Mouse (Mus musculus): Measurements from ENCODE around the gene Fgfr2. TPM values are rescaled to one million over a fixed set of nuclear protein-coding genes. Genes with fewer than 3 reads are reported as not detected.

Fgfr2 gene
- polyA plus RNA-seq, 1 experiment from 2014 or later = 24.1 TPM

DNA sequence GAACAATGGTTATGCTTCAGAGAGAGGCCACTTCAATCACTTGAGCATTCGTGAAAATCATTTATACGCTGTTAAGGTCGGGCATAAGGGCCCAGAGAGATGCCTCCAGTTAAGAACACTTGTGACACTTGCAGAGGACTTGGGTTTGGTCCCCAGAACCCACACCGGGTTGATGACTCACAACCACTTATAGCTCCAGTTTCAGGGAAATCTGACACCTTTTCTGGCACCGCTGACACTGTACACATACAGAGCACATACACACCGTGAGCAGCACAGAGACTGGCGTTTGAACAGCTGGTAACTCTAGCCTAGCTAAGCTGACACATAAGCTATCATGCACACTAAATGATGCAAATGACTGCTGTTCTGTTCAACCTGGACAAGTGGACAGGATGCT, 1114.1 kb downstream of the Fgfr2 start:
- H3K9me3 ChIP-seq (ENCODE audit: control insufficient read depth, low read length) = no peaks in the 10 kb centered on the region
- no peak for ATAC-seq
- no peak overlapping the region for H3K9ac ChIP-seq (ENCODE audit: low read depth, low read length)
- peaks cover 16% of the 10 kb centered on the region for H3K4me1 ChIP-seq (ENCODE audit: control insufficient read depth, insufficient read depth, low read depth, low read length)
- no peaks in the 10 kb centered on the region for H3K36me3 ChIP-seq (ENCODE audit: control insufficient read depth, insufficient read depth, low read length)
- no peak overlapping the region for H3K4me2 ChIP-seq (ENCODE audit: low read length)
- WGBS = 85% methylated on average over 7 of the region's 7 CpGs
- H3K4me3 ChIP-seq (ENCODE audit: low read length) = no peak overlapping the region
- H3K27ac ChIP-seq (ENCODE audit: low read depth, low read length) = no peak overlapping the region
- no peaks in the 10 kb centered on the region for H3K27me3 ChIP-seq (replicated peaks; ENCODE audit: control insufficient read depth, insufficient read depth, low read length)

DNA sequence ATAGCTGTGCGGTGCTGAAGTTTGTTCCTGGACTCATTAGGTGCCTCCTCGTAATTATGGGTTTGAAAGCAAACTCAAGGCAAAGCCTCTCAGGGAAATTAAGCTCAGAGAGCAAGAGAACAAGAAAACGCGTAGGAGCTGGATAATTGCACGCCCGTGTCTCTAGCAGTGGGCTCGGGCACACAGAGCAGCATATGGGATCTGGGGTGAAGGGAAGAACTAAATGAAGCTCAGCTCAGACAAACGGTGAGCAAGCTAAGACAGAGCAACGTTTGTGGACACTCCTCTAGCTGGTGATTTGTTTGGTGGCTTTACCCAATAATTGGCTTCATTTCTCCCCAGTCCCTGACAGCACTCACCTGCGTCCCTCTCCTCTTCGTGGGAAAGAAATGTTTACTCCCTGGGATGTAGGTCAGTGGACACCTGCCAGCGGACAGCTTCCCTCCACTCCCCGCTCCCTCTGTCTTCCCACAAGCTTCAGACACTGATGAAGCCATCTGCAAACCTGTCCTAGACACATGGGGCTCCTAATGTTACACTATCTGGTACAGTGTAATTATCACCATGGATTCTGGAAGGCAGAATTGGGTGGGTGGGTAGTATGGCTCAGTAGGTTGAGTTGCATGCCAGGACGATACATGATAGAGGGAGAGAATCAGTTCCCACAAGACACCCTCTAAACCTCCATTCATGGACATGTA, 1117.0 kb downstream of the Fgfr2 start:
- 74% methylated on average over 14 of the region's 14 CpGs for WGBS
- Histone ChIP-seq H3K27me3 (replicated peaks; ENCODE audit: control insufficient read depth, insufficient read depth, low read length) (no peaks in the 10 kb centered on the region), H3K36me3 (ENCODE audit: control insufficient read depth, insufficient read depth, low read length) (no peaks in the 10 kb centered on the region), H3K4me2 (ENCODE audit: low read length) (no peak overlapping the region), H3K27ac (ENCODE audit: low read depth, low read length) (no peak overlapping the region), H3K9ac (ENCODE audit: low read depth, low read length) (no peak overlapping the region), H3K4me3 (ENCODE audit: low read length) (no peak overlapping the region), H3K9me3 (ENCODE audit: control insufficient read depth, low read length) (no peaks in the 10 kb centered on the region), H3K4me1 (ENCODE audit: control insufficient read depth, insufficient read depth, low read depth, low read length) (no peaks in the 10 kb centered on the region)
- no peak for ATAC-seq

DNA sequence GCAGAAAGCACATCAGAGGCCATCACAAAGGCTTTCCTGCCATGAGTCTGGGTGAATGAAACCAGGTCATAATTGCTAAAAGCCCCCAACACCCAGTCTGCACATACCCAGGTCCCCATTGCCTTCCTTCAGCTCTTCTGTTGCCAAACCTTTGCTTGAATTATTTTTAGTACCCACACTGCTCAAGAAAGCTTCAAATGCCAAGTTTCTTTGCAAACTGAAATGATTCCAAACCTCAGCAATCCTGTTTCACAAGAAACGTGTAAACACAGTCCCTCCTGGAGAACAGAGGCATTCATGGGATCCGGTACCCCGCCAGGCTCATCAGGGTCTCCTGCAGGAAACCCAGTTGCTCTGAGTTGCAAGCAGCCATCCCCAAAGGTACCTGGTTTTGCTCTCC, 1130.3 kb downstream of the Fgfr2 start:
- Histone ChIP-seq H3K4me2 (ENCODE audit: low read length) (no peak overlapping the region), H3K4me3 (ENCODE audit: low read length) (no peak overlapping the region), H3K36me3 (ENCODE audit: control insufficient read depth, insufficient read depth, low read length) (peaks cover 3% of the 10 kb centered on the region; the same call in 1 of the 2 replicates), H3K27ac (ENCODE audit: low read depth, low read length) (no peak overlapping the region), H3K9ac (ENCODE audit: low read depth, low read length) (no peak overlapping the region), H3K4me1 (ENCODE audit: control insufficient read depth, insufficient read depth, low read depth, low read length) (no peaks in the 10 kb centered on the region), H3K9me3 (ENCODE audit: control insufficient read depth, low read length) (no peaks in the 10 kb centered on the region; the same call in 1 of the 2 replicates), H3K27me3 (replicated peaks; ENCODE audit: control insufficient read depth, insufficient read depth, low read length) (no peaks in the 10 kb centered on the region)
- ATAC-seq = no peak
- WGBS = 79% methylated on average over 3 of the region's 3 CpGs

DNA sequence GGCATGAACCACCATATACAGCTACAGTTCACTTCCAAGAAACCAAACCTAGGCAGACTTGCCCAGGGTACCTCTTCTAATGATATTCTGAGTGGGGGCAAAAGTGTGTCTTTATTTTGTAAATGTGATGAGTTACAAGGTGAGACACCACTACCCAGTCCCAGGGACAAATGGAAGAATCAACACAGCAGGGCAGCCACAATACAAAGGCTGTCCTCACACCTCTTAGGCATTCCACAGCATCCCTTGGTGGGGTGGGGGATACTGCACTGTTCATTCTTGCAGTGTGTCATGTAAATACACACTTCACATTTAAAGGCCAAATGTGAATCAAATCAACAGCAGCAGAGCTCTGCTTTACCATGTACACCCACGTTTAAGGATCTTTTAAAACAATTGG, 1130.9 kb downstream of the Fgfr2 start:
- Histone ChIP-seq H3K27me3 (replicated peaks; ENCODE audit: control insufficient read depth, insufficient read depth, low read length) (no peaks in the 10 kb centered on the region), H3K36me3 (ENCODE audit: control insufficient read depth, insufficient read depth, low read length) (peaks cover 3% of the 10 kb centered on the region; the same call in 1 of the 2 replicates), H3K9me3 (ENCODE audit: control insufficient read depth, low read length) (no peaks in the 10 kb centered on the region; the same call in 1 of the 2 replicates), H3K9ac (ENCODE audit: low read depth, low read length) (no peak overlapping the region), H3K4me3 (ENCODE audit: low read length) (no peak overlapping the region), H3K27ac (ENCODE audit: low read depth, low read length) (no peak overlapping the region), H3K4me2 (ENCODE audit: low read length) (no peak overlapping the region), H3K4me1 (ENCODE audit: control insufficient read depth, insufficient read depth, low read depth, low read length) (no peaks in the 10 kb centered on the region)
- ATAC-seq = no peak
- WGBS = 63% methylated on average over 1 of the region's 1 CpGs

DNA sequence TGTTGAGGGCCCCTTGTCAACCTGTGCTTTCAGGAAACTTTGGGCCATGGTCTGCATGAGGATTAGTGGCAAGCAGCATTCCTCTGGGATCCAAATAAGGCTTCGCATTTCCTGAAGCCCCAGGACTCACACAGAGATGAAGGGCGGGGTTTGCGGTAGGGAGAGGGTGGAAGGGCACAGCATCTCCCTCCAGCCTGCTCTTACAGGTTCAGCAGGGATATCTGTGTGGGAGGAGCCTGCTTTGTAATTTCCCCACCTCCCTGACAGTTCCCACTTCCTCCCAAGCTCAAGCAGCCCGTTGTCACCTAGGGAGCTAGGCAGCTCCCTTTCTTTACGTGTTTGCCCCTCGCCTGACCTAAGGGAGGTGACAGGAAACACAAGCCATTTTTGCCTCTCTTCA, 1134.1 kb downstream of the Fgfr2 start:
- no peak overlapping the region for H3K27ac ChIP-seq (ENCODE audit: low read depth, low read length)
- WGBS = 37% methylated on average over 6 of the region's 6 CpGs

DNA sequence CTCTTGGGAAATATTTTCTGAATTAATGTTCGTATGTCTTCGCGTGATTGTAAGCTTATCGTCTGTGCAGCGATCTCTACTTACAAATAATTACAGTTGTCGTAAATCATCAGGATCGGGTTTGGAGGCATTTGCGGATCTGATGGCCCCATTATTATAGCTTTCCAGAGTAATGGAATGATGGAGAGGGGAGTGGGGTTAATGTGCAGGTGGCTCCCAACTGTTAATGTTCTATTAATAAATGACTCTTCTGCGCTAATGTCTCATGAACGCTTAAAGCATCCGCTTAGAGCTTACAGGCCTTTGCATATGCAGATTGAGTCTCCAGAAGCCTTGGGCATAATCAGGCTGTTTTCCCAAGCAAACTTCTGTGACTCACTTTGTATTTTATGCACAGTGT, 1144.5 kb downstream of the Fgfr2 start:
- no peaks in the 10 kb centered on the region for H3K36me3 ChIP-seq (ENCODE audit: control insufficient read depth, insufficient read depth, low read length)
- WGBS = 55% methylated on average over 11 of the region's 11 CpGs
- 0 out of 2 replicates have a peak, but pooled peaks have one; percentile 31 for ATAC-seq
- H3K9me3 ChIP-seq (ENCODE audit: control insufficient read depth, low read length) = no peaks in the 10 kb centered on the region
- H3K4me1 ChIP-seq (ENCODE audit: control insufficient read depth, insufficient read depth, low read depth, low read length) = no peaks in the 10 kb centered on the region
- H3K4me3 ChIP-seq (ENCODE audit: low read length) = no peak overlapping the region
- no peak overlapping the region for H3K27ac ChIP-seq (ENCODE audit: low read depth, low read length)
- H3K9ac ChIP-seq (ENCODE audit: low read depth, low read length) = no peak overlapping the region
- H3K4me2 ChIP-seq (ENCODE audit: low read length) = no peak overlapping the region
- no peaks in the 10 kb centered on the region for H3K27me3 ChIP-seq (replicated peaks; ENCODE audit: control insufficient read depth, insufficient read depth, low read length)

More for the DNA sequence above, 1134.1 kb downstream of the Fgfr2 start:
- H3K9me3 ChIP-seq (ENCODE audit: control insufficient read depth, low read length) = no peaks in the 10 kb centered on the region
- peaks cover 2% of the 10 kb centered on the region; the same call in 1 of the 2 replicates for H3K36me3 ChIP-seq (ENCODE audit: control insufficient read depth, insufficient read depth, low read length)
- no peak overlapping the region for H3K4me3 ChIP-seq (ENCODE audit: low read length)
- H3K9ac ChIP-seq (ENCODE audit: low read depth, low read length) = no peak overlapping the region
- no peaks in the 10 kb centered on the region for H3K27me3 ChIP-seq (replicated peaks; ENCODE audit: control insufficient read depth, insufficient read depth, low read length)
- no peak overlapping the region for H3K4me2 ChIP-seq (ENCODE audit: low read length)
- H3K4me1 ChIP-seq (ENCODE audit: control insufficient read depth, insufficient read depth, low read depth, low read length) = no peaks in the 10 kb centered on the region
- no peak for ATAC-seq

DNA sequence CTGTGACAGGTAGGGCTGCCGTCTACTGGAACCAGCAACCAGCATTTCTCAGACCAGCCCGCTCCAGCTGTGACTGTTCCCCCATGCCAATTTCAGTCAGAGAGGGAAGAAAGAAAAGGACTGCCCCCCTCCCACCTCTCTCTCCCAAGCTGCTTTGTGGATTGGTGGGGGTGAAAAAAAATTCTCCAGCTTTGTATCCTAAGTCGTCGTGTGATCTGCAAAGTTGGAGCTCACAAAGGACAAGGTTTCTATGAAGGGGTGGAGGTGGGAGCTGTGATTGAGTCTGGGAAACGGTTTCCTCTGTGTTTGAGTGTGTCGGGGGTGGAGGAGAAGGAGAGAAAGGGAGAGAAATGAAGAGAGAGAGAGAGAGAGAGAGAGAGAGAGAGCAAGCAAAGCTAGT, 1147.3 kb downstream of the Fgfr2 start:
- Histone ChIP-seq H3K4me2 (ENCODE audit: low read length) (no peak overlapping the region), H3K4me3 (ENCODE audit: low read length) (no peak overlapping the region), H3K27me3 (replicated peaks; ENCODE audit: control insufficient read depth, insufficient read depth, low read length) (no peaks in the 10 kb centered on the region), H3K9ac (ENCODE audit: low read depth, low read length) (no peak overlapping the region), H3K4me1 (ENCODE audit: control insufficient read depth, insufficient read depth, low read depth, low read length) (peaks cover under 1% of the 10 kb centered on the region; the same call in 1 of the 2 replicates), H3K9me3 (ENCODE audit: control insufficient read depth, low read length) (no peaks in the 10 kb centered on the region), H3K36me3 (ENCODE audit: control insufficient read depth, insufficient read depth, low read length) (no peaks in the 10 kb centered on the region), H3K27ac (ENCODE audit: low read depth, low read length) (no peak overlapping the region)
- WGBS = 57% methylated on average over 6 of the region's 6 CpGs
- no peak for ATAC-seq

DNA sequence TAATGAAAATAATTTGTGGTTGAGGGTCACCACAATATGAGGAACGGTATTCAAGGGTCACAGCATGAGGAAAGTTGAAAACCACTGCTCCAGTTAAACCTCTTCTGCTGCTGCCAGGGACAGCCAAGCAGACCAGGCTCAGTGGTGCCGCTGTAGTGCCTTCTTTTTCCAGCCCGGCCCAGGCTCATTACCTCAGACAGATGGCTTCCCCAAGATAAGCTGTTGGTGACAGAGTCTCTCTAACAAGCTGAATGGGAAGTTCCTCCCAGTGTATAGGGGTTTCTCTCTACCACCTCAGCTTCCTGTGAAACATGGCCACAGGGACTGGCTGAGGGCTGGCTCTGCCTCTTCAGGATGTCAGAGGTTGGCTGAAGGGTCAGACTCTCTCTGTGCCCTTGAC, 1152.9 kb downstream of the Fgfr2 start:
- H3K27me3 ChIP-seq (replicated peaks; ENCODE audit: control insufficient read depth, insufficient read depth, low read length) = peaks cover 11% of the 10 kb centered on the region

DNA sequence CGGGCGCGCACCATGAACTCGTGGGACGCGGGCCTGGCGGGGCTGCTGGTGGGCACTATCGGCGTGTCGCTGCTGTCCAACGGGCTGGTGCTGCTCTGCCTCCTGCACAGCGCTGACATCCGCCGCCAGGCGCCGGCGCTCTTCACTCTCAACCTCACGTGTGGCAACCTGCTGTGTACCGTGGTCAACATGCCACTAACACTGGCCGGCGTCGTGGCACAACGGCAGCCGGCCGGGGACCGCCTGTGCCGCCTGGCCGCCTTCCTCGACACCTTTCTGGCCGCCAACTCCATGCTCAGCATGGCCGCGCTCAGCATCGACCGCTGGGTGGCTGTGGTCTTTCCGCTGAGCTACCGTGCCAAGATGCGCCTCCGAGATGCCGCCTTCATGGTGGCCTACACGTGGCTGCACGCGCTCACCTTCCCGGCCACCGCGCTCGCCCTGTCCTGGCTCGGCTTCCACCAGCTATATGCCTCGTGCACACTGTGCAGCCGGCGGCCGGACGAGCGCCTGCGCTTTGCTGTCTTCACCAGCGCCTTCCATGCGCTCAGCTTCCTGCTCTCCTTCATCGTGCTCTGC, 1156.1 kb downstream of the Fgfr2 start:
- peak; percentile 67 for ATAC-seq
- H3K36me3 ChIP-seq (ENCODE audit: control insufficient read depth, insufficient read depth, low read length) = no peaks in the 10 kb centered on the region
- H3K4me2 ChIP-seq (ENCODE audit: low read length) = peak overlapping the region; percentile 72
- H3K4me3 ChIP-seq (ENCODE audit: low read length) = peak overlapping the region; percentile 65
- peaks cover 21% of the 10 kb centered on the region for H3K4me1 ChIP-seq (ENCODE audit: control insufficient read depth, insufficient read depth, low read depth, low read length)
- H3K9me3 ChIP-seq (ENCODE audit: control insufficient read depth, low read length) = no peaks in the 10 kb centered on the region
- whole genome bisulfite sequencing = 7% methylated on average over 51 of the region's 57 CpGs
- H3K27ac ChIP-seq (ENCODE audit: low read depth, low read length) = peak overlapping the region; percentile 86
- H3K9ac ChIP-seq (ENCODE audit: low read depth, low read length) = peak overlapping the region; percentile 85
- peaks cover 13% of the 10 kb centered on the region for H3K27me3 ChIP-seq (replicated peaks; ENCODE audit: control insufficient read depth, insufficient read depth, low read length)

More for the DNA sequence above, 1152.9 kb downstream of the Fgfr2 start:
- Histone ChIP-seq H3K36me3 (ENCODE audit: control insufficient read depth, insufficient read depth, low read length) (no peaks in the 10 kb centered on the region), H3K9ac (ENCODE audit: low read depth, low read length) (no peak overlapping the region), H3K4me2 (ENCODE audit: low read length) (peak overlapping the region; percentile 72), H3K4me1 (ENCODE audit: control insufficient read depth, insufficient read depth, low read depth, low read length) (peaks cover 21% of the 10 kb centered on the region), H3K9me3 (ENCODE audit: control insufficient read depth, low read length) (no peaks in the 10 kb centered on the region), H3K27ac (ENCODE audit: low read depth, low read length) (no peak overlapping the region), H3K4me3 (ENCODE audit: low read length) (peak overlapping the region; percentile 25)
- no peak for ATAC-seq
- 69% methylated on average over 3 of the region's 3 CpGs for WGBS
